Mouse (Mus musculus) bone marrow, adult 2 months (tissue): ENCODE results near the gene Thg1l. TPM values are rescaled to one million over a fixed set of nuclear protein-coding genes. Genes with fewer than 3 reads are reported as not detected.

Experiments used
- H3K27ac ChIP-seq: fragments of 200-500 bp; 2 replicates; pipeline ENCODE4 v1.5.1; 2012; ENCODE audit warnings: low read depth, mild to moderate bottlenecking, control low read depth, inconsistent platforms, low read length; ENCODE audit not compliant: control insufficient read depth, poor library complexity, insufficient read depth
- H3K4me1 ChIP-seq: fragments of 200-500 bp; 2 replicates; pipeline ENCODE4 v1.6.1; 2011; ENCODE audit warnings: low read length; ENCODE audit not compliant: control insufficient read depth, insufficient read depth
- H3K4me3 ChIP-seq: fragments of 200-500 bp; replicated peaks from 2 replicates; pipeline ENCODE3; 2011; ENCODE audit warnings: mild to moderate bottlenecking, low read depth, low read length, control low read depth; ENCODE audit not compliant: control insufficient read depth
- CTCF ChIP-seq: fragments of 200-500 bp; IDR thresholded peaks from 2 replicates; pipeline ENCODE4 v1.5.1; 2011; ENCODE audit warnings: low read length, control low read depth; ENCODE audit not compliant: control insufficient read depth, insufficient read depth
- POLR2A ChIP-seq: fragments of 200-500 bp; IDR thresholded peaks from 2 replicates; pipeline ENCODE4 v1.6.1; 2011; ENCODE audit warnings: low read depth, mild to moderate bottlenecking, control low read depth, low read length, borderline replicate concordance; ENCODE audit not compliant: control insufficient read depth
- WGBS: fragments of 180-500 bp; shearing (Covaris S2); methylation state at CpG from one replicate; pipeline ENCODE4 v1.1.7; 2018; 5-methylcytosine and 5-hydroxymethylcytosine counted together
- polyA plus RNA-seq: library from polyadenylated mRNA; stranded (reverse); fragments of >200 nt; gene quantifications from 2 replicates; pipeline ENCODE4 v1.2.4, GENCODE M21; 2011; ENCODE audit warnings: low replicate concordance; ENCODE audit not compliant: missing spikeins, insufficient read depth, insufficient read length

Thg1l gene
- polyA plus RNA-seq, 1 experiment, result 67.4 TPM

- no peak for TF ChIP-seq CTCF
- no peak for TF ChIP-seq POLR2A
- no peak overlapping the region for H3K4me3 ChIP-seq
- 77% methylated on average over 7 of the region's 7 CpGs for WGBS
- peaks cover 1% of the 10 kb centered on the region for H3K4me1 ChIP-seq
- H3K27ac ChIP-seq, result no peak overlapping the region
Observed at GRCm38 (mm10) chr11:45943108-45943705, 12.1 kb downstream of the Thg1l start.

- Histone ChIP-seq H3K27ac (no peak overlapping the region), H3K4me3 (no peak overlapping the region), H3K4me1 (peaks cover 1% of the 10 kb centered on the region)
- WGBS, result 88% methylated on average over 7 of the region's 7 CpGs
- TF ChIP-seq POLR2A (no peak), CTCF (no peak)
Observed at GRCm38 (mm10) chr11:45942281-45942680, 13.0 kb downstream of the Thg1l start.

GRCm38 (mm10) chr11:45938917-45939316, 16.4 kb downstream of the Thg1l start:
- 50% methylated on average over 8 of the region's 8 CpGs for WGBS
- no peak overlapping the region for H3K4me3 ChIP-seq
- no peak overlapping the region for H3K27ac ChIP-seq
- TF ChIP-seq CTCF, result no peak
- no peak for TF ChIP-seq POLR2A
- peaks cover 1% of the 10 kb centered on the region; the same call in 1 of the 2 replicates for H3K4me1 ChIP-seq

GRCm38 (mm10) chr11:45937478-45937877, 17.8 kb downstream of the Thg1l start:
- no peaks in the 10 kb centered on the region; the same call in 1 of the 2 replicates for H3K4me1 ChIP-seq
- H3K4me3 ChIP-seq, result no peak overlapping the region
- no peak overlapping the region for H3K27ac ChIP-seq
- WGBS, result 93% methylated on average over 8 of the region's 8 CpGs
- TF ChIP-seq CTCF, result no peak

GRCm38 (mm10) chr11:45932771-45933170, 22.5 kb downstream of the Thg1l start:
- H3K4me3 ChIP-seq, result no peak overlapping the region
- TF ChIP-seq POLR2A, result no peak
- TF ChIP-seq CTCF, result no peak
- 89% methylated on average over 10 of the region's 10 CpGs for WGBS
- no peak overlapping the region for H3K27ac ChIP-seq
- H3K4me1 ChIP-seq, result no peaks in the 10 kb centered on the region

GRCm38 (mm10) chr11:45929541-45929940, 25.8 kb downstream of the Thg1l start:
- no peak for TF ChIP-seq CTCF
- no peak for TF ChIP-seq POLR2A
- no peaks in the 10 kb centered on the region for H3K4me1 ChIP-seq
- WGBS, result 85% methylated on average over 10 of the region's 10 CpGs

GRCm38 (mm10) chr11:45927456-45927855, 27.8 kb downstream of the Thg1l start:
- H3K4me1 ChIP-seq, result no peaks in the 10 kb centered on the region
- no peak overlapping the region for H3K27ac ChIP-seq
- 67% methylated on average over 5 of the region's 5 CpGs for WGBS
- H3K4me3 ChIP-seq, result no peak overlapping the region
- TF ChIP-seq POLR2A, result no peak
- no peak for TF ChIP-seq CTCF

More at GRCm38 (mm10) chr11:45929541-45929940, 25.8 kb downstream of the Thg1l start:
- H3K27ac ChIP-seq, result no peak overlapping the region
- H3K4me3 ChIP-seq, result no peak overlapping the region

- under 1% methylated on average over 9 of the region's 9 CpGs for WGBS
- H3K4me3 ChIP-seq, result peak overlapping the region; percentile 60
- TF ChIP-seq CTCF (peak; percentile 92), POLR2A (no peak)
- no peak overlapping the region for H3K27ac ChIP-seq
- no peaks in the 10 kb centered on the region for H3K4me1 ChIP-seq
Observed at GRCm38 (mm10) chr11:45926640-45927082, 28.6 kb downstream of the Thg1l start.

- Histone ChIP-seq H3K4me3 (no peak overlapping the region), H3K4me1 (no peaks in the 10 kb centered on the region), H3K27ac (no peak overlapping the region)
- WGBS, result 79% methylated on average over 6 of the region's 6 CpGs
- no peak for TF ChIP-seq CTCF
- TF ChIP-seq POLR2A, result no peak
Observed at GRCm38 (mm10) chr11:45925436-45925835, 29.9 kb downstream of the Thg1l start.
